Mouse (Mus musculus): ENCODE measurements around the gene Dlx5. TPM values are rescaled to one million over a fixed set of nuclear protein-coding genes. Genes with fewer than 3 reads are reported as not detected.

Dlx5 gene
- 0.12 TPM in 1 of 2 replicates, not detected in the other for polyA plus RNA-seq (2016; fragmentation: Nextera tagmentation; extraction: Ambion mirVana)

DNA sequence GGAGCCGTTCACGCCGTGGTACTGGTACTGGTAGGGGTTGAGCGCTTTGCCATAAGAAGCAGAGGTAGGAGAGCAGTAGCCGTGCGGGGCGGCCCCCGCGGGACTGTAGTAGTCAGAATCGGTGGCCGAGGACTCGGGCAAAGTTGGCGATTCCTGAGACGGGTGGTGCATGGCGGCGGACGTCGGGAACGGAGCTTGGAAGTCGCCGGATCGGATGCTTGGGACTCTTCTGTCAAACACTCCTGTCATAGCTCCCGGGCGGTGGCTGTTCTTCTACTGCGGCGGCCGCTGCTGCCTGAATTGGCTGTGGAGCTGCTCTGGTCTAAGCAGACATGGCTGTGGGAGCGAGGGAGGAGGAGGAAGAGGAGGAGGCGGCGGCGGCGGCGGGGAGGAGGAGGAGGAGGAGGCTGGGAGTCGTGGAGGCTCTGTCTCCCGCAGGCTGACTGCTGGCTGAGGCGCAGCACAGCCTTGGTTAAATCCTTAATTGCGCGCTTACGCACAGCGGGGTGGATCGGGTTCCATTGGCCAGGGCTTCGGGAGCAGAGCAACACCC is at the start of gene Dlx5:
Gene Dlx5, minus strand, starts transcription at position 448 of the 553 bp plus-strand sequence.
- H3K4me2 ChIP-seq = peak within 1 kb of the TSS; percentile 51
- peaks cover 6% of the 10 kb centered on the region for H3K4me1 ChIP-seq
- H3K4me3 ChIP-seq = peak within 1 kb of the TSS; percentile 32
- 2% methylated on average over 35 of the region's 42 CpGs for WGBS (ENCODE audit: insufficient replicate concordance)
- no peaks in the 10 kb centered on the region for H3K36me3 ChIP-seq
- H3K9ac ChIP-seq = no peak within 1 kb of the TSS
- ATAC-seq = no peak
- no peak within 1 kb of the TSS for H3K27ac ChIP-seq
- no peaks in the 10 kb centered on the region for H3K9me3 ChIP-seq (replicated peaks)
- H3K27me3 ChIP-seq (replicated peaks) = peaks cover 85% of the 10 kb centered on the region

DNA sequence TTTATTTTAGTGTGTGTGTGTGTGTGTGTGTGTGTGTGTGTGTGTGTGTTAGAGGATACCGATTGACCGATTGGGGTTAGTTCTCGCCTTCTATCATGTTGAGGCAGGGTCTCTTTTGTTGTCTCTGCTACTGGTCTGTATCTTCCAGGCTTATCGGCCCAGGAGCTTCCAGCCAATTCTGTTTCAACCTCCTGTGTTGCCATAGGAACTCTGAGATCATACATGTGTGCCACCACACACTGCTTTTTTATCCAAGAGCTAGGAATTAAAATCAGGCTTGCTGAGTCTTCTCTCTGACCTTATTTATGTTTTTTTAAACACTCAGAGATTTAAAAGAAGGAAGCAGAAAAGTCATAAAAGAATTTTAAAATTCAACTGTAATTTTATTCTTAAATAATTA is 49.6 kb upstream of the Dlx5 start:
- WGBS (ENCODE audit: insufficient replicate concordance) = 69% methylated on average over 4 of the region's 4 CpGs
- no peak for ATAC-seq
- no peak overlapping the region for H3K4me3 ChIP-seq

DNA sequence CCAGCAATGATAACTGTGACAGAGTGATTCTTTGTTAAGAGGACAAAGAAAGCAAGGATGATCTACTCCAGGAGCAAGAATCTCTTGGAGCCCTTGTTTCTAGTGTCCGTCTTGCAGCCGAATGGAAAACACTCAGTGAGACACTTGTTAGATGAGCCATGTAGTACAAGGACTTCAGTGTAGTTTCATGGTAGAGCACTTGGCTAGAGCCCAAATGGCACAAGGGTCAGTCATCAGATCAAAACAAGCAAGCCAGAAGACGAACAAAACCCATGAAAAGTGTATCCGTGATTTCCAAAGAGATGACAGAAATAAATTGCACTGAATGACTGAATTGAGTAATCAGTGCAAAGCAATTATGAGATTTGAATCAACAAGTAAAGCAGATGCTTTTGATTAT is 48.9 kb upstream of the Dlx5 start:
- WGBS (ENCODE audit: insufficient replicate concordance) = 81% methylated on average over 4 of the region's 4 CpGs
- no peaks in the 10 kb centered on the region for H3K27me3 ChIP-seq (replicated peaks)
- no peaks in the 10 kb centered on the region for H3K4me1 ChIP-seq
- no peak overlapping the region for H3K27ac ChIP-seq
- H3K4me2 ChIP-seq = no peak overlapping the region
- no peak overlapping the region for H3K9ac ChIP-seq
- no peaks in the 10 kb centered on the region for H3K36me3 ChIP-seq
- ATAC-seq = no peak
- H3K9me3 ChIP-seq (replicated peaks) = no peaks in the 10 kb centered on the region
- H3K4me3 ChIP-seq = no peak overlapping the region

More for the DNA sequence above, 49.6 kb upstream of the Dlx5 start:
- no peak overlapping the region for H3K4me2 ChIP-seq
- H3K36me3 ChIP-seq = no peaks in the 10 kb centered on the region
- H3K27me3 ChIP-seq (replicated peaks) = no peaks in the 10 kb centered on the region
- H3K9me3 ChIP-seq (replicated peaks) = no peaks in the 10 kb centered on the region
- H3K9ac ChIP-seq = no peak overlapping the region
- H3K27ac ChIP-seq = no peak overlapping the region
- H3K4me1 ChIP-seq = no peaks in the 10 kb centered on the region

DNA sequence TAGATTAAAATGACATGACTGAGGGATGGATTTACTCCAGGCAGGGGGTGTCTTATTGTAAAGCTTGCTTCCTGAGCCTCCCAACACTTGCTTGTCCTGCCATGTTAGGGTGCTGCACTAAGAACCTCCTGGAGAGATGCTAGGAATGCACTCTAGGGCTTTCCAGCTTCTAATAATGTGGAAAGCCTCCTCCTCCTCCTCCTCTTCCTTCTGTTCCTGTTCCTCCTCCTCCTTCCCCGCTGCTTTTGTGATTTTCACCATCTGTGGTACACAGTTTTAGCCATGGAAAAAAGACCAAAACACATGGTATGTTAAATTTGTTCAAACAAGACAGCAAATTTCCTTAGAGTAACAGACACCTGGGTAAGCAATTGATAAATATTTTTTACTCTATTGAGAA is 43.4 kb upstream of the Dlx5 start:
- Histone ChIP-seq H3K27ac (no peak overlapping the region), H3K4me3 (no peak overlapping the region), H3K4me1 (no peaks in the 10 kb centered on the region), H3K9ac (no peak overlapping the region), H3K4me2 (no peak overlapping the region), H3K27me3 (replicated peaks) (no peaks in the 10 kb centered on the region), H3K36me3 (no peaks in the 10 kb centered on the region), H3K9me3 (replicated peaks) (no peaks in the 10 kb centered on the region)
- ATAC-seq = no peak
- 48% methylated on average over 1 of the region's 1 CpGs for WGBS (ENCODE audit: insufficient replicate concordance)

- WGBS (ENCODE audit: insufficient replicate concordance) = 75% methylated on average over 4 of the region's 4 CpGs
- no peaks in the 10 kb centered on the region for H3K4me1 ChIP-seq
- no peak overlapping the region for H3K4me2 ChIP-seq
- no peaks in the 10 kb centered on the region for H3K36me3 ChIP-seq
- no peak overlapping the region for H3K9ac ChIP-seq
- no peak for ATAC-seq
- no peak overlapping the region for H3K27ac ChIP-seq
- no peaks in the 10 kb centered on the region for H3K27me3 ChIP-seq (replicated peaks)
- no peaks in the 10 kb centered on the region for H3K9me3 ChIP-seq (replicated peaks)
- H3K4me3 ChIP-seq = no peak overlapping the region
Observed at GRCm38 (mm10) chr6:6917334-6917733, 35.4 kb upstream of the Dlx5 start.

GRCm38 (mm10) chr6:6915526-6915915 is 33.6 kb upstream of the Dlx5 start:
- no peak for ATAC-seq
- Histone ChIP-seq H3K4me3 (no peak overlapping the region), H3K9ac (no peak overlapping the region), H3K9me3 (replicated peaks) (no peaks in the 10 kb centered on the region), H3K4me1 (no peaks in the 10 kb centered on the region), H3K27me3 (replicated peaks) (no peaks in the 10 kb centered on the region), H3K27ac (no peak overlapping the region), H3K4me2 (no peak overlapping the region), H3K36me3 (no peaks in the 10 kb centered on the region)
- 20% methylated on average over 9 of the region's 9 CpGs for WGBS (ENCODE audit: insufficient replicate concordance)

DNA sequence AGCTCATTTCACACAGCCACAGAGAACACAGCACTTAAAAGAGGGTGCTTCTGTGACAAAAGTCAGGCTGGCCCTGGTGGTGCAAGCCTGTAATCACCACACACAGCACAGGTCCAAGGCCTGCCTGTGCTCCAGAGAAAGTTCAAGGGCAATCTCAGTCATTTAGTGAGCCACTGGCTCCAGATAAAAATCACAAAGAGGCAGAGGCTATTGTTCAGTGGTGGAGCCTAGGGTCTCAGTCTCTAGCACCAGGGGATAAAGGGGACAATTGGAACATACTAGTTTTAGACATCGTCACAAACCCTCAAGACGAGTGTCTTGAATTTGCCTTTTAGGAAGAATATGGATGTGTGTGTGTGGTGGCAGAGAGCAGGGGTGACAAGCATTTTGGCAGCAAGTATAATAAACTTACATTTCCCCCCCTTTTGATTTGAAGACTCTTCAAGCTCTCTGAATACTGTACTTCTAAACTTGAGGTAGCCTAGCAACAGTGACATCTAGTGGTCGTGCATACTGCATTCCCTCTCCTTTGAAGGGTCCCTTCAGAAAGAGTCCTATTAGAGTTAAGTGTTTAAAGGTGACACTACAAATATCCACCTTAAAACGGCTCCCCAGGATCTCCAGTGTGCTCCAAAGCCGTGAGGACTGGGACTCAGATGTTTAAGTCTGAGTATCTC is 33.1 kb upstream of the Dlx5 start:
- H3K9me3 ChIP-seq (replicated peaks) = no peaks in the 10 kb centered on the region
- no peak for ATAC-seq
- H3K27me3 ChIP-seq (replicated peaks) = no peaks in the 10 kb centered on the region
- H3K4me3 ChIP-seq = no peak overlapping the region
- 39% methylated on average over 5 of the region's 5 CpGs for WGBS (ENCODE audit: insufficient replicate concordance)
- no peaks in the 10 kb centered on the region for H3K4me1 ChIP-seq
- no peaks in the 10 kb centered on the region for H3K36me3 ChIP-seq
- H3K4me2 ChIP-seq = no peak overlapping the region
- no peak overlapping the region for H3K27ac ChIP-seq
- no peak overlapping the region for H3K9ac ChIP-seq

- no peaks in the 10 kb centered on the region for H3K9me3 ChIP-seq (replicated peaks)
- H3K36me3 ChIP-seq = no peaks in the 10 kb centered on the region
- no peak for ATAC-seq
- no peak overlapping the region for H3K9ac ChIP-seq
- 68% methylated on average over 1 of the region's 1 CpGs for WGBS (ENCODE audit: insufficient replicate concordance)
- no peak overlapping the region for H3K4me3 ChIP-seq
- no peaks in the 10 kb centered on the region for H3K4me1 ChIP-seq
- no peak overlapping the region for H3K27ac ChIP-seq
- H3K4me2 ChIP-seq = no peak overlapping the region
- H3K27me3 ChIP-seq (replicated peaks) = no peaks in the 10 kb centered on the region
Observed at GRCm38 (mm10) chr6:6914304-6914703, 32.4 kb upstream of the Dlx5 start.

DNA sequence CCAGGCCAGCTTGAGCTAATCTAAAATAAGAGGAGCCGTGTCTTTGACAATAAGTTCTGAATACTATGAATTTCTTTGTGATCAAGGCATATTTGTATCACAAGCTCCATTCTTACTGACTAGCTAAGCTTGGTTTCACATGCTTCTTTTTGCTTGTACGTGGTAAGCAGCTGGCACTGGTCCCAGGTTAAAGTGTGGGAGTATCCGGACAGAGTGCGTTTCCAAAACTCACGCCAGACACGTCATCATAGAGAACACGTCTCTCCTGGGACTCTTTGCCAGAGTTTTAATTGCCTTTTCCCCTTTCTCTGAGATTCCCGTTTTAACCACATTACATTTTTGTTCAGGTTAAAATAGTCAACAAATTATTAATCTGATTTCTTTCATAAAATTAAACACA is 27.7 kb upstream of the Dlx5 start:
- Histone ChIP-seq H3K9ac (no peak overlapping the region), H3K4me3 (no peak overlapping the region), H3K4me2 (no peak overlapping the region), H3K9me3 (replicated peaks) (no peaks in the 10 kb centered on the region), H3K36me3 (no peaks in the 10 kb centered on the region), H3K27ac (no peak overlapping the region), H3K4me1 (no peaks in the 10 kb centered on the region), H3K27me3 (replicated peaks) (no peaks in the 10 kb centered on the region)
- 73% methylated on average over 8 of the region's 8 CpGs for WGBS (ENCODE audit: insufficient replicate concordance)
- ATAC-seq = no peak

DNA sequence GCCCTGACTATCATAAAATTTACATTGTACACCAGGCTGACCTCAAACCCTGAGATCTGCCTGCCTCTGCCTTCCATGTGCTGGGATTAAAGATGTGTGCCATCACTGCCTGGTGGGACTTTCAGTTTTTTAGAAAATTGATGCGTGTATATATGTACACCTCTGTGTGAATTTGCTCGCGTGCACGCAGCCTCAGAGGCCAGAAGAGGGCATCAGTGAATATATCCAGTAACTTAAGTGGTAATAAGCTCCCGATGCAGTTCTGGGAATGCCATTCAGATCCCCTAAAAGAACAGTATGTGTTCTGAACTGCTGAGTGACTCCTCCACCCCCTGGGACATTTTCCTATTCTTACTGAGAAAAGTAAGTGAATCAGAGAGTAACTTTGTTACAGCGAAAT is 8.2 kb upstream of the Dlx5 start:
- no peaks in the 10 kb centered on the region for H3K9me3 ChIP-seq (replicated peaks)
- H3K4me2 ChIP-seq = no peak overlapping the region
- H3K27me3 ChIP-seq (replicated peaks) = peaks cover 14% of the 10 kb centered on the region; the same call in 1 of the 2 replicates
- 49% methylated on average over 6 of the region's 6 CpGs for WGBS (ENCODE audit: insufficient replicate concordance)
- H3K36me3 ChIP-seq = no peaks in the 10 kb centered on the region
- no peak overlapping the region for H3K4me3 ChIP-seq
- no peaks in the 10 kb centered on the region for H3K4me1 ChIP-seq
- H3K27ac ChIP-seq = no peak overlapping the region
- no peak overlapping the region for H3K9ac ChIP-seq
- ATAC-seq = no peak

GRCm38 (mm10) chr6:6886225-6886624 is 4.3 kb upstream of the Dlx5 start:
- Histone ChIP-seq H3K36me3 (no peaks in the 10 kb centered on the region), H3K9me3 (replicated peaks) (no peaks in the 10 kb centered on the region), H3K4me2 (no peak overlapping the region), H3K27ac (no peak overlapping the region), H3K9ac (no peak overlapping the region), H3K4me3 (no peak overlapping the region), H3K4me1 (peaks cover 5% of the 10 kb centered on the region), H3K27me3 (replicated peaks) (peaks cover 50% of the 10 kb centered on the region)
- ATAC-seq = no peak
- 61% methylated on average over 3 of the region's 3 CpGs for WGBS (ENCODE audit: insufficient replicate concordance)

GRCm38 (mm10) chr6:6884897-6885296 is 3.0 kb upstream of the Dlx5 start:
- Histone ChIP-seq H3K4me1 (peaks cover 6% of the 10 kb centered on the region), H3K4me3 (no peak overlapping the region), H3K4me2 (no peak overlapping the region), H3K9me3 (replicated peaks) (no peaks in the 10 kb centered on the region), H3K36me3 (no peaks in the 10 kb centered on the region), H3K27me3 (replicated peaks) (peaks cover 64% of the 10 kb centered on the region), H3K27ac (no peak overlapping the region), H3K9ac (no peak overlapping the region)
- 8% methylated on average over 12 of the region's 12 CpGs for WGBS (ENCODE audit: insufficient replicate concordance)
- no peak for ATAC-seq
